Mouse (Mus musculus): ENCODE data around the gene Svs1.
"Not testable (repeated sequence)": the region's sequence is repeated elsewhere in the genome, so short reads cannot be mapped to it uniquely, and the experiment has no call there.

The Svs1 gene

GRCm38 (mm10) chr6:48986444-48986990, at the start of gene Svs1:
Gene Svs1, plus strand, starts transcription at chr6:48986861.
- DNase-seq (ENCODE audit: low read depth), result no peak

GRCm38 (mm10) chr6:48949596-48949995, 37.1 kb upstream of the Svs1 start:
- DNase-seq (ENCODE audit: low read depth), result no peak

GRCm38 (mm10) chr6:48950676-48951075, 36.0 kb upstream of the Svs1 start:
- DNase-seq (ENCODE audit: low read depth), result no peak

GRCm38 (mm10) chr6:48951630-48952029, 35.0 kb upstream of the Svs1 start:
- DNase-seq (ENCODE audit: low read depth), result no peak

- DNase-seq (ENCODE audit: low read depth), result no peak
Measured at GRCm38 (mm10) chr6:48953220-48953619, 33.4 kb upstream of the Svs1 start.

GRCm38 (mm10) chr6:48954211-48954610, 32.5 kb upstream of the Svs1 start:
- DNase-seq (ENCODE audit: low read depth), result no peak

- DNase-seq (ENCODE audit: low read depth), result peak; percentile 53
Measured at GRCm38 (mm10) chr6:48954946-48955345, 31.7 kb upstream of the Svs1 start.

GRCm38 (mm10) chr6:48956785-48957184, 29.9 kb upstream of the Svs1 start:
- DNase-seq (ENCODE audit: low read depth), result no peak

GRCm38 (mm10) chr6:48958053-48958452, 28.6 kb upstream of the Svs1 start:
- DNase-seq (ENCODE audit: low read depth), result no peak

GRCm38 (mm10) chr6:48959151-48959550, 27.5 kb upstream of the Svs1 start:
- DNase-seq (ENCODE audit: low read depth), result peak; percentile 7

GRCm38 (mm10) chr6:48966696-48967095, 20.0 kb upstream of the Svs1 start:
- DNase-seq (ENCODE audit: low read depth), result not testable (repeated sequence)

GRCm38 (mm10) chr6:48967868-48968267, 18.8 kb upstream of the Svs1 start:
- DNase-seq (ENCODE audit: low read depth), result no peak

- DNase-seq (ENCODE audit: low read depth), result no peak
Measured at GRCm38 (mm10) chr6:48974663-48975062, 12.0 kb upstream of the Svs1 start, which contains the start of gene Doxl2. Gene Doxl2, plus strand, starts transcription at chr6:48974963.

- no peak for DNase-seq (ENCODE audit: low read depth)
Measured at GRCm38 (mm10) chr6:48979616-48980015, 7.0 kb upstream of the Svs1 start.

- no peak for DNase-seq (ENCODE audit: low read depth)
Measured at GRCm38 (mm10) chr6:48982305-48982704, 4.4 kb upstream of the Svs1 start.

GRCm38 (mm10) chr6:48989971-48990370, 3.3 kb downstream of the Svs1 start:
- DNase-seq (ENCODE audit: low read depth), result no peak

- DNase-seq (ENCODE audit: low read depth), result no peak
Measured at GRCm38 (mm10) chr6:48991991-48992390, 5.3 kb downstream of the Svs1 start.

GRCm38 (mm10) chr6:48998186-48998585, 11.5 kb downstream of the Svs1 start:
- no peak for DNase-seq (ENCODE audit: low read depth)

- DNase-seq (ENCODE audit: low read depth), result no peak
Measured at GRCm38 (mm10) chr6:48998796-48999195, 12.1 kb downstream of the Svs1 start.

- DNase-seq (ENCODE audit: low read depth), result no peak
Measured at GRCm38 (mm10) chr6:49003381-49003780, 16.7 kb downstream of the Svs1 start.

- DNase-seq (ENCODE audit: low read depth), result peak; percentile 89
Measured at GRCm38 (mm10) chr6:49007981-49008380, 21.3 kb downstream of the Svs1 start.

- no peak for DNase-seq (ENCODE audit: low read depth)
Measured at GRCm38 (mm10) chr6:49008420-49009160, 21.9 kb downstream of the Svs1 start.

GRCm38 (mm10) chr6:49009161-49009555, 22.5 kb downstream of the Svs1 start:
- DNase-seq (ENCODE audit: low read depth), result no peak

GRCm38 (mm10) chr6:49009665-49010064, 23.0 kb downstream of the Svs1 start:
- DNase-seq (ENCODE audit: low read depth), result peak; percentile 49
